Mouse (Mus musculus): Measurements from ENCODE around the gene Vmn1r71.
"Not testable (repeated sequence)": the region's sequence is repeated elsewhere in the genome, so short reads cannot be mapped to it uniquely, and the experiment has no call there.

Vmn1r71 gene

DNA sequence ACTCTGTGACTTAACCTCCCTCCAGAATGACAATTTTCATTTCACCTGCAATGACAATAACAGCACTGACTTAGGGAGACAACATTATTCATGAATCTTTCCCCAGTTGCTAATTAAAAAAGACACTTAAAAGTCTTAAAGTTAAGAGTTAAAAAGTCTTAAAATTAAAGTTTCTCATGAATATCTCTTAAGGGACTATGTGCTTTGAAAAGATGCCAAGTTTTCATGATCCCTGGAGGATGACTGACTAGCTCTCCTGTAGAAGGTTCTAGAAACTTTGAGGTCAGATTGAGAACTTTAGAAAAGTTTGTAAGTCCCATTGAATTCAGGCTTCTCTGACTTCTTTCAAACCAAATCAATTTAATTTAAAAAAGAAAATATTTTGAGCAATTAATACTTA lies at the start of gene Vmn1r71:
Vmn1r71 (minus strand) TSS at position 101 of the 400 bp plus-strand sequence.
- DNase-seq (ENCODE audit: low spot score in 2 of 2): no peak

GRCm38 (mm10) chr7:10757551-10757950 lies 3.4 kb upstream of the Vmn1r71 start:
- DNase-seq (ENCODE audit: low spot score in 2 of 2): not testable (repeated sequence)

Data from spleen, postnatal 14 days (tissue).